Mouse (Mus musculus) kidney, adult 9 months (tissue): ENCODE data around the gene Anapc16.
A peak's percentile ranks its signal among the peaks of the same experiment; 100 is the strongest.

Source experiments
- DNase-seq: peaks from one replicate; pipeline ENCODE4 v3.0.0; 2022

The Anapc16 gene

DNA sequence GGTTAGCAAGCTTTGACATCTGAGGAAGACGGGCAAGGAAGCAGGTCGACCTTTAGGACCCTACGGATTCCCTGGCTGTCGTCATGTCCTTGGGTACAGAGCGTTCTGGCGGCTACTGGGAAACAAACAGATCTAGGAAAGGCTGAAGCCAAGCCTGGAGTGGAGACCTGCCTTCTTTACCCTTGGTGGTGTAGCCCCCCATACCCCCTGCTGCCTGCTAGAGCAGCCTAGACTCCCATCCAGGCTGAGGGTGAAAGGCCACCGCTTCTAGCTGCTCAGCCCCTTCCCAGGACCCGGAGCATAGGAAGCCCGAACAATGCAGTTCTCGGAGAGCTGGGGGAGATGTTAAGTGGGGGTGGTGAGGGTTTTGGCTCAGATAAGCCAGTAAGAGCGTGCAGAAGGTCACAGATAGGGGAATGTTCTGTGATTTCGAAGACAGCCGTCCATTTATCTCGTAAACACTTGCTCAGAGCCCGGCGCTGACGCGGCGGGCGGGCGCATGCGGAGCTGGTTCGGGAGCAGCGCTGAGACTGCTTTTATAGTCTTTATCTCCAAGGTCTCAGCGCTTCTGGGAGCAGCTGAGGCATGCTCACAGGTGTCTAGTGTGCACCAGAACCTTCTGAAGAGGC lies 33.0 kb downstream of the Anapc16 start:
- peak; percentile 80 for DNase-seq

DNA sequence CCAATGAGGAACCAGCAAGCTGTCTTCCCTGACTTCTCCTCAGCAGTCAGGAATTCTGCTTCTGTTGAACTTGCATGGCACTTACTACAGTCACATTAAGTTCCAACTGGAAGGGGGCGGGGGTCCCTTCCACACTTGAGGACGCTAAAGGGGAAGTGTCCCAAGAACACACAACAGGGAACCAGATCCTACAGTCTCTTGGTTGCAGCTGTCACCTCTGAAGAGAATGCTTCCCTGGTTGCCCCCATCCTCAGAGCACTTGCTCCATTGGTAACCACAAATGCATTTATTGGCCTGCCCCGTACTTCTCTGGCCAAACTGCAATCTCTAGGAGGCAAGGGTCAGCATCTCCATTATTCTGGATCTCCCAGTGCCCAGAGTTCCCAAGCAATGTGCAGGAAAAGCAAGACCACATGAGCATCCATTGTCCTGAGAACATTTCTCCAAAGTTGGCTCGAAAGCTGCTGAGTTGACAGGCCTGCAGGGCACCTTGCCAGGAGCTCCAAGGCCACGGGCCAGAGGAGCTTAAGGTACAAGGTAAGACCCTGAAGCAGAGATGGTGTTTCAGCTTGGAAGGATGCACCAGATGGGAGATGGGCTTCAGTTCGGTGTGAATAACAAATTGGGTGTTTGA lies 35.5 kb downstream of the Anapc16 start:
- DNase-seq, result peak; percentile 87

DNA sequence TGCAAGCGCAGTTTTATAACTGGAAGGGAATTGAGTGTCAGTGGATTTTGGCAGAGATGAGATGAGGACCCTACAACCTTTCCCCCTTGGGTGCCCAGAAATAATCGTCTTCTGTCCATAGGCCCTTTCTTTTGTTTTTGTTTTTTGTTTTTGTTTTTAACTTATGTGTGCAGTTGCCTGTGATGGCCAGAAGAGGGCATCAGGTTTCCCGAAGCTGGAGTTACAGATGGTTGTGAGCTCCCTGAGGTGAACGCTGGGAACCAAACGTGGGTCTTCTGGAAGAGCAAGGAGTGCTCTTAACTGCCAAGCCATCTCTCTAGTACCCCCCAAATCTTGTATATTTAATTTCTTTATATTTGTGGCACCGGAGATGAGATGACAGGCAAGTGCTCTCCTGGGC lies 36.2 kb downstream of the Anapc16 start:
- DNase-seq, result no peak

DNA sequence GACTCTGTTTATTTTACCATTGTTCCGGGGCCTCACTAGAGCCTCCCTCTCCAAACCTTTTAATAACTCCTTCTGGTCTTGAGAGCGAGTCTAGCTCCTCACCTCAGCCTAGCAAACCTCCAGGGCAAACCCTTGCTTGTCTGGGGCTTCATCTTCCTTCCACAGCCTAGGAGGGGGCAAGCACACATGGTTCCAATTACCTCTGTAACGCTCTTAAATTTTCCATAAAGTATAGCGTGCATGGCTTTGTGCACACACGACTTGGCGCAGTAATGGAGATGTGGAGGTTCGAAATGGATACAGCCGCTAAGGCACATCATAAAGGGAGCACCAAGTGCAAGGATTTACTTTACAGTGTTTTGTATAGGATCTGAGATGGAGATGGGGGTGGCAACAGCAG lies 37.1 kb downstream of the Anapc16 start:
- no peak for DNase-seq

DNA sequence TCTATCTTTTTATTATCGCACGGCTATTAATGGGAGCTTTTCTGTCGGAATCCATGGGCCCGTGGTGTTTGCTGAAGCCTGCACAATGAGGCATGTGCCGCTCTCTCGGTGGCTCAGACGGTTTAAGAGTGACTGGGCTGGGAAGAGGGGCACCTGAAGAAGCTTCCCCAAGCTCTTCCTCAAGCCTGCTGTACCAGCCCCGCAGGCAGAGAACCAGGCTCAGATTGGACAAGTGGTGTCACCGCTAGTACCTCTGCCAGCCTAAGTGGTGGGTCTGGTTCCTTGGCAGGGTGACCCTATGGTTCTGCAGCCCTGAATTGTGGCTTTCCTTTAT lies 37.6 kb downstream of the Anapc16 start:
- no peak for DNase-seq

DNA sequence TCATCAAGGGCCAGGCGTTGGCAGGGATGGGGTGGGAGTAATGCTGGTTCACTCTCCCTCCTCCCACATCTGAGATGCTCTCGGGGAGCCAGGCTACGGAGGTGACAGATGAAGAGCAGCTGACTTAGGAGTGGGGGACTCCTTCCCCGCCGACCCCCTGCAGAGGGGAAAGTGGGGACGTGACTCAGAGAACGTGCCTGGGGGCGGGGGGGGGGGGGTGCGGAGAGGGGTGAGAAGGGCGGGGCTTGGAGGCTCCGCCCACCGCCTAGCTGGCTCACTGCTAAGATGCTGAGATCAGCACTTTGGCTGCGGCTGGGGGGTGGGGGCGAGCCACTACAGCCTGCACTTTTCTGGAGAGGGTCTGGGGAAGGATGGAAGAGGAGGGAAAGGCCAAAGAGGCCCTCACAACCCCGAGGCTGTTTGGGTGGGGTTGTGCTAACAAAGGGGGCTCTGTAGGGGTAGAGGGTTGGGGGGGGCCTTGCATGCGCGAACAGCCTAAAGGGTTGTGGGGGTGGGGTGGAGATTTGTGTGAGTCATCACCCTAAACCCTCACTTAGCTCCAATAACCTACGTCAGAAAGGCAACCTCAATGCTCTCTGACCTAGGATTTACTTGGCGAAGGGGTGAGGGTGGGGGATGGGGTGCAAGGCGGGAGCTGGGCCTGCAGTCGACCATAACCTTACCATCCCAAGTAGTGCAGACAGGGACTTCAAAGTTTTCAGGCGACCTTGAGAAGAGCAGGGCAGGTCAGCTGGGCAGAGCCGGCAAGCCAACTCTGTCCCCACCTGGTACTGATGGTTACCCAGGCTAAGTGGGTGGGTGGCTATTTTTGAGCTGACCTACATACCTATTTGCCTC lies 38.2 kb downstream of the Anapc16 start:
- DNase-seq, result no peak

DNA sequence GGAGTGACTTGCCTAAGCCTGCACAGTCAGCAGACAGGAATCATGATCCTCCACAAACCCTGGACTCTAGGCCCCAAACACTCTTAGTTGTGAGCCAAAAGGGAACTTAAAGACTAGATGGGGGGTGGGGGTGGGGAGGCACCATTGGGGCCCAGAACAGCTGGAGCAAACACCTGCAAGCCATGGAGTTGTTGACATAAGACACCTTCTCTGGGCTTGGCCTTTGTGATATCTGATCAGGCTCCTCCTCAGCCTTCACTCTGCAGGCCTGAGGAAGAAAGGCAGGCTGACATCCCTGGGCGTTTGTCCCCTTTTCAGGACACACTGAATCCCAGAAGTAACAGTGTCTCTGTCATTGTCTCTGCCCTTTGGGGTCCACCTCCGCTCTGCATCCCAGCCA lies 39.3 kb downstream of the Anapc16 start:
- DNase-seq, result no peak

DNA sequence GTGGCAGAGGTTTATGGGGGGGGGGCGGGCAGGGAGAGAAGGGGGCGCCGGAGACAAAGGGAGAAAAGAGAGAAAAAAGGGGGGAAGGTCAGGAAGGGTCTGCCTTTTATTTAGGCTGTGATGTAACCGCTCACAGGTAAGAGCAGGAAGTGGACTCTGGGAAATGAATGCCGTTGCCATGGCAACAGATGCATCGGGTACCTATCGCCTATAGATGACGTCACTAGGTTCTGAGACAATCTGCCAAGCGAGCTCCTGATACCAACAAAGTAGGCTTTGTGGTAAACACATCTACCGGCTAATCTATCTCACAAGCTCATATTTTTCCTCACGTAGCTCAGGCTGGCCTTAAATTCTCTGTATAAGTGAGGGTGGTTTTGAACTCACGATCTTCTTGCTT lies 43.4 kb downstream of the Anapc16 start:
- DNase-seq, result no peak

DNA sequence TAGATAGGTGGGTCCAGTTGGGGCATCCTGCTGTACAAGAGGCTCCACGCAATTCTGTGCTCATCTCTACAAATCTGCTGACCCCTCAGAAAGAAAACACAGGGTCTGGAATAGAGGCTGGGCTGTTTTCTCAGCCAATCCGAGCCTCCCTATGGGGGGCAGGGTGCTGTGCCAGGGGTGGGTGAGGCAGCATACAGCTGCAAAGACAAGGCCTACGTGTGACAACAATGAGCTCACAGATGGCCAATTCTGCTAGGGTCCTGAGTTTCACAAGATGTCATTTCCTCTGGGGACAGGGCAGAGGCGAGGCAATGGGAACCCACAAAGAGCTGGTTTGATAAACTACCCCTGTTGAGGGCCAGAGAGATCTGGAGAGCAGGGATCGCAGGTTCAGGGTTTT lies 44.5 kb downstream of the Anapc16 start:
- no peak for DNase-seq

DNA sequence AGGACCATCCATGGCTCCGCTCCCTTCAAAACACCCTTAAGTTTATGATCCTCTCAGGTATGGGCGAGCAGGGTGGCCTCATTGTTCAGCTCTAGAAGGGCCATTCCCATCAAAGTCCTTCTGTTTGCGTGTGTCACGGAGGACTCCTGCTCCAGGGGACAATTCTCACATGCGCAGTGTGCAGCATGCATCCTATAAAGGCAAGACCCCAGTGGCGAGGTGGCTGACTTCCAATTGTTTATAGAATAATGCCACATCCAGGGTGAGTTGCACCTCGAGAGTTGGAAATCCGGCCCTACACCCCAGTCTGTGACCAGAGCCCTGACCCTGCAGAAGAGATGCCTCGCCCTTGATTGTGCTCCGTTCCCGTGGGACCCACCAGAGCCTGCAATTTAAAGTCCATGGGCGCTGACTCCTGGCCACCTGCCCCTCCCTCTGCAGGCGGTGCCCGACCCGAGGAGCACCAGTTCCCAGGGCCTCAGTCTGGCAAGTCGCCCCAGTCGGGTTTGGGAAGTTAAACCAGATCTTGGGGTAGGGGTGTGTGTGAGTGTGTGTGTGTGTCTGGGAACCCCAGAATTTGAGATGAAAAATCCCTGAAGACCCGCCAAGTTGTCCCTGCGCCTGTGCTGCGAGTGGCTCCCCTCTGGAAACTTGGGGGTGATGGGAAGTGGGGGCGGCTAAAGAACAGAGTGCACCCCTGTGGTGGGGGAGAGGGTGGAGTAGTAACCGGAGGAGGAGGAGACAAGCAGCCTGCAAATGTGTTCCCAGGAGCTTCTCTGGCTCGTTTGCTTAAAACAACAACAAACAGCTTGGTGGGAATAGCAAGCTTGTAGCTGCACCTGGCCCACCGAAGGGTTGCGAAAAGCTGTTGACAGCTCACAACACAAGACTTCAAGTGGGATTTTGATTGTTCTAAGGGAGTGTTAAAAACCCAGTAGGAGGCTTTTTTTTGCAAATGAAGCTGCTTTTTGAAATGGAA lies 45.5 kb downstream of the Anapc16 start:
- peak; percentile 20 for DNase-seq

DNA sequence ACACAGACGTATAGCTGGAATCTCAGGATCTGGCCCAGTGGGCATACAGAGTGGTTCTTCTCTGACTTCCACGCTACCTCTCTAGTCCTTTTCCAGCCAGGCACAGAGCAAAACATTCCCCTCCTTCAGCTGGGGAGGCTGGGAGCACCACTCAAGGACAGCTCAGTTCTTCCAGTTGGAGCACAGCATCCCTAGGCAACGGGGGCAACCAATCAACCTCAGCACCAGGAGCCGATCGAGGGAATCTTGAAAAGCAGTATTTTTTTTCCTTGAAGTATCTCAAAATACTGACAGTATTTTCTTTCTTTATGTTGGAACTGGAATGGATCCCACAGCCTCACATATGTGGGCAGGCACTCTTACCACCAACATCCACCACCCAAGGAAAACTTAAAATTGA lies 46.3 kb downstream of the Anapc16 start:
- no peak for DNase-seq

DNA sequence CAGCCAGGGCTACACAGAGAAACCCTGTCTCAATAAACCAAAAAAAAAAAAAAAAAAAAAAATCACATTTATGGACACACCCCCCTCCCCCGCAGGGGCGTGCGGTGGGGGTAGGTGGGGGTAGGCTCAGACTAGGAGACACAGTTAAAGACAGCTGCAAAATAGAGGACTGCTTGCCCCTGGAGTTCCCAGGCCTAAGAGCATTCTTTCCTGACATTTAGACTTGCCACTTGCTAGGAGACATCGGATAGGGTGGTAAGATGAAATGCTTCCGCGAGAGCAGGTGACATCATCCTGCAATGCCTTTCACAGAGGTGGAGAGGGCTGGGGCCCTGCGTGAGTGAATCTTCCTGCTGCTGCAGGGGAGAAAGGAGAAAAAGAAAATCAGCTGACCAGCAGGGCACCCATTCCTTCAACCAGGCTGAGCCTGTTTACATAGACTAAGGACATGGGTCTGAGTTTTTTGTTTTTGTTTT lies 49.3 kb downstream of the Anapc16 start:
- no peak for DNase-seq

DNA sequence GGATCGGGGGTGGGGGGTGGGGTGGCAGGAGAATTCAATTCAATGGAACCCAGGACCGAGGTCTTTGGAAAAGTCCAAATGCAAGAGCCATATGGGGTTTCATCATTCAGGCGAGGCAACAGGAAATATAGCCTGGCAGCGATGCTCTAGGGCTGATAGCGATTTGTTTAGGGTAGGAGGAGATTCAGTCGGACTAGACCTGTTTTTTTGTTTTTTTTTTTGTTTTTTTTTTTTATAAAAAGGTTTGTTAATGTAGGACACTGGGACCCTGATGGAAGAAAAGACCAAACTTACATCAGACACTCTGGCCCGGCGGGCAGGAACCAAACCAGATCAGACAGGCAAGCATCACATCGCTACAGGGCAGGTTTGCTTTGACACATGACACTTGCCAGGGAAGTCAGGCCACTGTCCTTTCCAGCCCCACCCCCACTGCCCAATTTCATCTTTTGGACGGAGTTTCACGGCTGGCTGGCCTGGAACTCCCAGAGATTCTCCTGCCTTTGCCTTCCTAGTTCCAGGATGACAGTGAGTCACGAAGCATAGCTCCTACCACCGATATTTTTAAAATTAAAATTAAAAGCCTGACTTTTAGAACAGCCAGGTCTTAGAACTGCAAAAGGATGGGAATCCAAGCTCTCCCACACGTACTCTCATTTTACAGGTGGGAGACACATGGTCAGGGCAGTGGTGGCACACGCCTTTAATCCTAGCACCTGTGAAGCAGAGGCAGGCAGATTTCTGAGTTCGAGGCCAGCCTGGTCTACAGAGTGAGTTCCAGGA lies 50.0 kb downstream of the Anapc16 start:
- peak; percentile 63 for DNase-seq

DNA sequence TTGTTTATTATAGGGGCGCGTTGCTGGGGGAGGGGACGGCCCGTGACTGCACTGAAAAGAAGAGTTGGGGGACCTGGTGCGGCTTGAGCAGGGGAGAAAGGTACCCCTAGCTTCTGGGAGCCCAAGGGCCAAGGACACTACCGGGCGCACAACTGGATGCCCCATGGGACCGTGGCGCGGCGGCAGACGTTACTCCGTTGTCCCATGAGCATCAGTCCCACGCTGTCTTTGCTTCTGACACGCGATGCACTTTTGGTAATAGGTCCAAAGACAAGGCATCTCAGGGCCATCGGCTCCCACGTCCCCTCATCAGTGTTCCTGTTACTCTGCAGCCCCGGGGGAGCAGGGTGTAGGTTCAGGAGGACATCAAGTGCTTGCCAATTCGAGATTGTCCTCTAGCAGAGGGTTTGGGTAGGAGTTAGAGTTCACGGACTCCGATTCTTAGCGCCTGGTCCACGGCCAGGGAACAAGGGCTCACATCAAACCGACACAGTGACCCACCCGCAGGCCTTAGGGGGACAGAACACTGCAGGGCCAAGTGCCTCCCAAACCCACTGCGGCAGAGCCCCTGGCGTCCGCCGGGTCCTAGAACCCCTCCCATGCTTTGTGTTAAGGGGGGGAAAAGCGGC lies 50.7 kb downstream of the Anapc16 start:
- no peak for DNase-seq

DNA sequence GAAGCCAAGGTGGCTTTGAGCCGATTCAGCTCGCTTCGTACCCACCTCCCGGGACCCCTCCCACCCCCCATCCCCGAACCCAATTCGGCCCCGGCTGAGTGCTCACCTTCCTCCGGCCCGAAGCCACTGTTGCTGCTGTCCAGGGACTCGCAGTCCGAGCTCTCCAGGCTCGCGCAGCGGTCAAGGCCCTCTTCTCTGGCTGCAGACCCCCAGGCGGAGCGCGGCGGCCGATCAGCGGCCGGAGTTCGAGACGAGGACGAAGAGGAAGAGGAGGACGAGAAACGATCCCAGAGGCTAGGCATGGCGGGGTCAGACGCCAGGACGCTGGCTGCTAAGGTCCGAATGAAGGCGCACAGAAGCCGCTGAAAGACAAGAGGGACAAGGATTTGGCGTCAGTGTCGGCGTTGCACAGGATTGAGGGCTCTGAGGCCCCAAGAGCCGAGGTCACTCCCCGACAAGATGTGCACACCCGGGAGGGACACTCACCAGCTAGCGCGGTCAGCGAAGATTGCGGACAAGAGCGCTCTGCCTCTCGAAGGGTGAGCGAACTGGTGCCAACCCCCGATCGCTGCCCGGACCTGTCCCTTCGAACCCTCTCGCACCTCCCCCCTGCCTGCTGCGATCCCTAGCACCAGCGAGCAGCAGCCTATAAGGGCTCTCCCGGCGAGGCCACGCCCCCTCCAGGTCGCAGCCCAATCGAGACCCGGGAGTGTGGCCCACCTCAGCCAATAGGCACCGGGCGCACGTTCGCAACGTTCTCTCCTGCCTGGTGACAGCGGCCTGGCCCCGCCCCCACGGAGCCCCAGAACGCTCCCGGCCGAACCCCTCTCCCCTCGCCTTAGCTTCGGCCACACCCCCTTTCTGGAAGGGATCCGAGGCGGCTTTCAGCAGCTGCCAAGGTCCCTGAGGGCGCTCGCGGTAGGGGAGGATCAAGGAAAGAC lies 51.5 kb downstream of the Anapc16 start, which contains the start of gene Ddit4:
Gene Ddit4, minus strand, starts transcription at position 624 of the 941 bp plus-strand sequence.
- DNase-seq, result peak; percentile 100

DNA sequence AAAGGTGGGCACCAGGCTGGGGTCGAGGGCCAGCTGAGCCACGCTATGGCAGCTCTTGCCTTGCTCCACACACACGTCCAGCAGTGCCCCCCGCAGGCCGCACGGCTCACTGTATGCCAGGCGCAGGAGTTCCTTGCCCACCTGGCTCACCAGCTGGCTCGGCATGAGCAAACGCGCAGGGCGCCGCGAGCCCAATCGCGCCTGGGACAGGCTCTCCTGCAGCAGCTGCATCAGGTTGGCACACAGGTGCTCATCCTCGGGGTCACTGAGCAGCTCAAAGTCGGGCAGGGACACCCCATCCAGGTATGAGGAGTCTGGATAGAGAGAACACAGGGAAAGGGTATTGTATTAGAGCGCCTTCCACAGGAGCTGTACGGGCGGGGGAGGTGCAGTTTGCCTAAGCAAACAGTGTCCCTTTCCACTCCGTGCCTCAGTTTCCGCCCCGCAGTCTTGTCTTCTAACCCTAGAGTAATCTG lies 52.2 kb downstream of the Anapc16 start:
- DNase-seq, result peak; percentile 89

DNA sequence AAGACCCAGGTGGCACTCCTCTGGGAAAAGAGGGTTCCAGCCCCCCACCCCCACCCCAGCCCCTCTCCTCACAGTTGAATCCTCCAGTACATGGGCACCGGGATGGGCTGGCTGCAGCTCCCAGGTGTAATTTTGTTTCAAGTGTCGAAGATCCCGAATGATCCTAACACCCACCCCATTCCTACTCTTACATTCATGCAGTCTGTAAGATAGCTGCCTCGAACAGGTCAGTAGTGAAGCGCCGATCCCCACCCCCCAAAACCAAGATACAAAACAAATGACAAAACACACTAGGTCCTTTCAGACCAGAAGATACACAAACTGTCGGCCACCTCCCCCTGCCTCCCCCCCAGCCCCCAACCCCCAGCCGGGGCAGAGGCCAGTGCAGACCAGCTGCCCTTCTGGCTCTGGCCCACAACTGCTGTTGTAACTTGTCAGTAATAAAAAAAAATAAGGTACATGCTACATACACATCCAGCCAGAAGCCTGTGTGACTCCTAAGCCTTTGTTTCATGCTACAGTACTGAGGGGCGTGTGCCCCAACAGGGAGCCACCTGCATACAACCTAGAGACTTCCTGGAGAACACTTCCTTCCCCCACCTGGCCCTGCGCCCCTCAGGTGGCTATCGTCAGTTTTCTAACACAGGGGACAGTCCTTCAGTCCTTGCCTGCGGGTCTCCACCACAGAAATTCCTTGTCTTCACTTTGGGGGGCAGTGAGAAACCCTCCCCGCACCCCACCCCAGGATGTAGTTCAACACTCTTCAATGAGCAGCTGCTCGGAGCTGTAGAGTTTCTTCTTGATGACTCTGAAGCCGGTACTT lies 52.9 kb downstream of the Anapc16 start:
- no peak for DNase-seq

DNA sequence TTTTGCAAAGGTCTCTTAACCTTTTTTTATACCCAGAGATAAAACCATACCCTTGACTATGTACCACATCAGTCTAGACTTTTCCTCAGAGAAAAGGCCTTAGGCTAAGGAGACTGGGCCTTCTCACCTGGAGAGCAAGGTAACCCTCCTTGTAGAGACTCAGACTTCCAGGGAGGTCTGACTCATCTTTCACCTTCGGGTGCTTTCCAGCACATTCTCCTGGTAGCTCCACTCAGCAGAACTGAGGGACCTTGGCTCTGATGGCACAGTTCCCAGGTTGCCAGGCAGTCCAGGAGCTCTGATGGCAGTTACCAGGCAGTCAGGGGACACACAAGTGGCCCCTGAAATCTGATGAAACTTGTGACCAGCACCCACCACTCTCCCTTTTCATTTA lies 53.7 kb downstream of the Anapc16 start:
- peak; percentile 73 for DNase-seq
